Mouse (Mus musculus) forebrain, embryonic 13.5 days (tissue): ENCODE data around the gene Ccdc62. TPM values are rescaled to one million over a fixed set of nuclear protein-coding genes. Genes with fewer than 3 reads are reported as not detected.
A peak's percentile ranks its signal among the peaks of the same experiment; 100 is the strongest.

Experiments
- ATAC-seq: fragments of 200-750 bp; cut with Nextera tagmentation; 2 replicates; pipeline ENCODE4 v1.8.0; 2017
- H3K27ac ChIP-seq: fragments of 300-500 bp; sonication (generic); 2 replicates; pipeline ENCODE4 v1.5.1; 2015; ENCODE audit warnings: inconsistent platforms, mild to moderate bottlenecking, moderate library complexity
- H3K27me3 ChIP-seq: fragments of 300-500 bp; sonication (generic); 2 replicates; pipeline ENCODE4 v1.6.1; 2015; ENCODE audit warnings: mild to moderate bottlenecking, inconsistent platforms
- H3K36me3 ChIP-seq: fragments of 300-500 bp; sonication (generic); 2 replicates; pipeline ENCODE4 v1.6.1; 2015; ENCODE audit warnings: mild to moderate bottlenecking, inconsistent platforms; ENCODE audit not compliant: poor library complexity, severe bottlenecking
- H3K4me1 ChIP-seq: fragments of 300-500 bp; sonication (generic); 2 replicates; pipeline ENCODE4 v1.6.1; 2015; ENCODE audit warnings: inconsistent platforms
- H3K4me2 ChIP-seq: fragments of 300-500 bp; sonication (generic); 2 replicates; pipeline ENCODE4 v1.6.1; 2015; ENCODE audit warnings: inconsistent platforms, mild to moderate bottlenecking, moderate library complexity
- H3K4me3 ChIP-seq: fragments of 300-500 bp; sonication (generic); 2 replicates; pipeline ENCODE4 v1.5.1; 2015; ENCODE audit warnings: mild to moderate bottlenecking, inconsistent platforms
- H3K9ac ChIP-seq: fragments of 300-500 bp; sonication (generic); 2 replicates; pipeline ENCODE4 v1.6.1; 2015; ENCODE audit warnings: mild to moderate bottlenecking, inconsistent platforms
- H3K9me3 ChIP-seq: fragments of 300-500 bp; sonication (generic); replicated peaks from 2 replicates; pipeline ENCODE4 v1.6.1; 2016; ENCODE audit warnings: inconsistent platforms
- WGBS: fragments of 180-500 bp; shearing (Covaris S2); methylation state at CpG from one replicate; pipeline ENCODE4 v1.1.7; 2015; 5-methylcytosine and 5-hydroxymethylcytosine counted together
- polyA plus RNA-seq: library from polyadenylated mRNA; unstranded; fragments of >200 nt; fragmentation: Nextera tagmentation; extraction: Ambion mirVana; gene quantifications from 2 replicates; pipeline ENCODE4 v1.2.1, GENCODE M21; 2015

Ccdc62 gene
- polyA plus RNA-seq, 1 experiment from 2014 or later, result 6.0 TPM

DNA sequence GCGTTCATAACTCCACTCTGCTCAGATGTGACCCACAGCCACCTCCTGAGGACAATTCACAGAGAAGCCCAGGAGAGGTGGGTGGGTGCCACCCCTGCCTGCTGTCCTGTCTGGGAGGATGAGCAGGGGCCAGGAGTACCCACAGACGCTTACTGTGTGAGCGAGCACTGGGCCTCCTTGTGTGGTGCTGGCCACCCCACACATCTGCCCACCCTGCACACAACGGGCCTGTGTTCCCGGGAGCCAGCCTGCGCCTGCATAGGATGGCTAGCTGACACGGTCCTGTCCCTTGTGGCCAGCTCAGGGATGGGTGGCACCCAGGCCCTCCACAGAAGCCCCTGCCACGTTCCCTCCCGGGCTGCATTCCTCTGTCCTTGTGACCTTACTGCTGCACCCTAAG, 55.0 kb downstream of the Ccdc62 start:
- H3K4me2 ChIP-seq, result no peak overlapping the region
- no peak overlapping the region for H3K4me3 ChIP-seq
- no peak overlapping the region for H3K9ac ChIP-seq
- no peak overlapping the region for H3K27ac ChIP-seq
- no peaks in the 10 kb centered on the region for H3K27me3 ChIP-seq
- H3K36me3 ChIP-seq, result no peaks in the 10 kb centered on the region
- no peaks in the 10 kb centered on the region for H3K9me3 ChIP-seq
- ATAC-seq, result no peak
- 84% methylated on average over 9 of the region's 9 CpGs for WGBS
- no peaks in the 10 kb centered on the region for H3K4me1 ChIP-seq

DNA sequence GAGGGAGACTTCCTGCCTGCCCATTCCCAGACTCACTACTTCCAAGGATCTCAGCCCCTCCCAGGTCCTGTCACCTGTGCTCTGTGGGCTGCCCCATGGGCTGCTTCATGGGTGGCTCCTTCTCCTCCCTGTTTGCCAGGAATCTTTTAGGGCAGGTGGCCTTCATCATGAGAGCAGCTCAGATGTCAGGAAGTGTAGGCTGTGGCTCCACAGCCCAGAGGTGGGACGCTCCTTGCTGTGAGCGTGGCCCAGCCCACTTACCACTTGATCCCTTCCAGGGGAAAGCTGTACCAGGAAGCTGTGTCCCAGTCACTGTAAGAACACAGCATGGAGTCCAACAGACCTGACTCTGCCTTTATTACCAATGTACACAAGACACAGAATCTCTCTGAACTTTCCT, 56.4 kb downstream of the Ccdc62 start:
- H3K27ac ChIP-seq, result no peak overlapping the region
- H3K4me2 ChIP-seq, result no peak overlapping the region
- no peak for ATAC-seq
- no peaks in the 10 kb centered on the region for H3K36me3 ChIP-seq
- no peaks in the 10 kb centered on the region for H3K9me3 ChIP-seq
- no peaks in the 10 kb centered on the region for H3K27me3 ChIP-seq
- H3K4me3 ChIP-seq, result no peak overlapping the region
- H3K4me1 ChIP-seq, result no peaks in the 10 kb centered on the region
- H3K9ac ChIP-seq, result no peak overlapping the region
- 79% methylated on average over 2 of the region's 2 CpGs for WGBS

DNA sequence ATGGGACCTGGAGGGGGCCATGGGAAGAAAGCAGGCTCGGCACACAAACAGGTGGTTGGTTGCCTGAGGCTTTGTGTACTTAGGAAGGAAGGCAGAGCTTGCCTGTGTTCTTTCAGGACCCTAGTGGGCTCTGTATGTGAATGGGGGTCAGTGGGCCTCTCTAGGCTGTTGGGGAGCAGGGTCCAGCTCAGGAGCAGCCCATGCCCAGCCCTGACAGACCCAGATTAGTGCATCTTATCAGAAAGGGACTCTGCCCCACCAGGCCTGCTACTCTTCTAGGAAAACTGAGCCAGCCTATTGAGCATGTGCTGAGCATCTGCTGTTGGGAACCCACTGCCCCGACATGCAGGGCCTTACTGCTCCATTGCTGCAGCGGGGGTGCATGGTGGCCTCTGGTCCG, 57.0 kb downstream of the Ccdc62 start:
- Histone ChIP-seq H3K9me3 (no peaks in the 10 kb centered on the region), H3K9ac (no peak overlapping the region), H3K27me3 (no peaks in the 10 kb centered on the region), H3K4me3 (no peak overlapping the region), H3K36me3 (no peaks in the 10 kb centered on the region), H3K4me1 (peaks cover 4% of the 10 kb centered on the region; the same call in 1 of the 2 replicates), H3K27ac (no peak overlapping the region), H3K4me2 (no peak overlapping the region)
- 85% methylated on average over 4 of the region's 4 CpGs for WGBS
- no peak for ATAC-seq

DNA sequence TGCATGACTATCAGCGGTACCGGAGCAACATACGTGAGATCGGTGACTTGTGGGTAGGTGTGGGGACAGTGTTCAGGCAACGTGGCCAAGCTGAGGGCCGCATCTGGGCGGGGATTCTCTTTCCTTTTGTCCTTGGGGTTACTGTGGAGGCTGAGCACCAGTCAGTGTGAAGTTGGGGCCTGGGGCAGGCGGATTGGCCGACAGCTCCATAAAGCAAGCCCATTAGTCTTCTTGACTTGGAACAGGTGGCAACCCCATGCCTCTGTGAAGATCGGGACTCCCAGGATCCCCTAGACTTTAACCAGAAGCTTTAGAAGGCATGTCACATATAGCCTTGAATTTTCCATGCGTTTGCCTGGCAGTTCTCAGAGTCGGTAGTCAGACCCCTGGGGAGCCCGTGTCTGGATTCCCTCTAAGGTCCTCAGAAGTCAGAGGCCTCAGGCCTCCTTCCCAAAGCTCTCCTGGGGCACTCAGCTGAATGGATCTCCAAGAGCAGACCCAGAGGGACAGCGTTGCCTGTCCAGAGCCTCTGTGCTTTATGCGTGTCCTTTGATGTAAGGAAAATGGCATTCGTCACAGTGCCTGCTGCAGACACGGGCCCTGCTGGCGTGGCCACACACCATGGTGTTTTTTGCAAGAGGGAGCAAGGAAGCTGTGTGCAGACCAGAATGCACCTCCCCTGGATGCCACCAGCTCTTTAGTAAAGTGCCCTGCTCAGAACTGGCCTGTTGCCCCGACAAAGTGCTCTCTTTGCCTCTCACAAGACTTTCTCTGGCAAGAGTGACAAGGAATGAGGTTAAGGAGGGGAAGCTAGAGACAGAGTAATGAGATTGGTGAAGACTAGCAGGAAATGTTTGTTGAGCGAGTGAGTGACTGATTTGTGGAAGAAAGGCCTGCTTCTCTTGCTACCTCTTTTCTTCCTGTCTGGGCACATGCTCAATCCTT, 59.7 kb downstream of the Ccdc62 start:
- Histone ChIP-seq H3K4me2 (no peak overlapping the region), H3K4me1 (peaks cover 7% of the 10 kb centered on the region; the same call in 1 of the 2 replicates), H3K27me3 (no peaks in the 10 kb centered on the region), H3K9me3 (no peaks in the 10 kb centered on the region), H3K36me3 (no peaks in the 10 kb centered on the region), H3K9ac (no peak overlapping the region), H3K27ac (no peak overlapping the region), H3K4me3 (no peak overlapping the region)
- WGBS, result 82% methylated on average over 20 of the region's 20 CpGs
- no peak for ATAC-seq

DNA sequence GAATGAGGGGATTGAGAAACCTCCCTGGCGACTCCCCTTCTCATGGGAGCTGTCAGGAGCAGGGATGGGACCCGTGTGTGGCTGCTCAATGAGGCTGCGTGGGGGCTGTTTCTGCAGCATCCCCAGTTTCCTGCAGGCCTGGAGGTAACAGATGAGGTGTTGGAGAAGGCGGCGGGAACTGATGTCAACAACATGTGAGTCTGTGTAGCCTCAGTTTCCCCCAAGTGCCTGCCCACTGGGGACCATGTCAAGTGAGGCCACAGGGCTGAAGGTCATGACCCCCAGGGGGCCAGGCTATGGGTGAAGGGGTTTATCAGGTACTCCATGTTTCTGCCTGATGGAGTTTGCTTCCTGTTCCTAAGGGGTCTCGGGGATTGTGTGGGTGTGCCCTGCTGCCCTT, 60.8 kb downstream of the Ccdc62 start:
- Histone ChIP-seq H3K4me3 (no peak overlapping the region), H3K4me1 (peaks cover 7% of the 10 kb centered on the region; the same call in 1 of the 2 replicates), H3K36me3 (no peaks in the 10 kb centered on the region), H3K9me3 (no peaks in the 10 kb centered on the region), H3K4me2 (no peak overlapping the region), H3K27me3 (no peaks in the 10 kb centered on the region), H3K9ac (no peak overlapping the region), H3K27ac (no peak overlapping the region)
- ATAC-seq, result no peak
- WGBS, result 92% methylated on average over 6 of the region's 6 CpGs

DNA sequence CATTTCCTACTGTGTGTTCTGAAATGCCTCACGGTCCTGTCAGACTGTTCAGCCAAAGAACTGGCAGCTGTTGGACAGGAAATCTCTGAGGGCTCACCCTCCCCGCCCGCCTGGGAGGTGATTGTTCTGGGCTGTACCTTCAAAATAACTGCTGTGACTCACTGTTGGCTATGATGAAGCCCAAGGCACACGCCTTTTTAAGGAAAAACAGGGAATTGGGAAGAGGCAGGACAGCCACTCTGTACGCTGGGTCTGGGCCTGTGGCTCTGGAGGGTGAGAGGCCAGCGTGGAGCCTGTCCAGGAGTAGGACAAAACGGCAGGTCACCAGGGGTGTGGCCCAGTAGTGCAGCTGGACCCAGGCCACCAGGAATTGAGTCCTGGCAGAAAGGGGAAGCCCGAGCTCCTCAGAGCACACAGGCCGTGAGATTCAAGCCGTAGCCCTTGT, 61.7 kb downstream of the Ccdc62 start:
- Histone ChIP-seq H3K4me2 (no peak overlapping the region), H3K4me1 (peaks cover 15% of the 10 kb centered on the region), H3K27ac (peak overlapping the region; percentile 82; the same call in 1 of the 2 replicates), H3K27me3 (no peaks in the 10 kb centered on the region), H3K9me3 (no peaks in the 10 kb centered on the region), H3K4me3 (no peak overlapping the region), H3K36me3 (peaks cover 4% of the 10 kb centered on the region; the same call in 1 of the 2 replicates), H3K9ac (no peak overlapping the region)
- 86% methylated on average over 10 of the region's 10 CpGs for WGBS
- no peak for ATAC-seq

DNA sequence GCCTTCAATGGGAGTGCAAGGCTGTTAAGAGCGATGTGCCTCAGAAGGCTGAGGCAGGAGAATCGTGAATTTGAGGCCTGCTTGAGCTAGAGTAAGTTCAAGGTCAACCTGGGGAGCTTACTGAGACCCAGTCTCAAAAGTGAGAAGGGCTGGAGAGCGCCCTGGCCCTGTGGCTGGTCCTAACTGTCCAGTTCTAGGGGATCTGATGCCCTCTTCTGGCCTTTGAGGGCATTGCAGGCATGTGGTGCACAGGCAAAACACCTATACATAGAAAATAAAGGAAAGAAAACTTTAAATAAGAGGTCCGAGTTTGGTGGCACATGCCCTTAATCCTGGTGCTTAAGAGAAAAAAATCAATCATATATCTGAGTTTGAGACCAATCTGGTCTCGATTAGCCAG, 62.3 kb downstream of the Ccdc62 start:
- no peaks in the 10 kb centered on the region for H3K27me3 ChIP-seq
- peaks cover 20% of the 10 kb centered on the region for H3K4me1 ChIP-seq
- 35% methylated on average over 5 of the region's 5 CpGs for WGBS
- H3K4me2 ChIP-seq, result no peak overlapping the region
- H3K4me3 ChIP-seq, result no peak overlapping the region
- H3K9me3 ChIP-seq, result no peaks in the 10 kb centered on the region
- peak overlapping the region; percentile 82 for H3K27ac ChIP-seq
- no peak overlapping the region for H3K9ac ChIP-seq
- peaks cover 8% of the 10 kb centered on the region; the same call in 1 of the 2 replicates for H3K36me3 ChIP-seq
- ATAC-seq, result peak; percentile 46; the same call in 1 of the 2 replicates

DNA sequence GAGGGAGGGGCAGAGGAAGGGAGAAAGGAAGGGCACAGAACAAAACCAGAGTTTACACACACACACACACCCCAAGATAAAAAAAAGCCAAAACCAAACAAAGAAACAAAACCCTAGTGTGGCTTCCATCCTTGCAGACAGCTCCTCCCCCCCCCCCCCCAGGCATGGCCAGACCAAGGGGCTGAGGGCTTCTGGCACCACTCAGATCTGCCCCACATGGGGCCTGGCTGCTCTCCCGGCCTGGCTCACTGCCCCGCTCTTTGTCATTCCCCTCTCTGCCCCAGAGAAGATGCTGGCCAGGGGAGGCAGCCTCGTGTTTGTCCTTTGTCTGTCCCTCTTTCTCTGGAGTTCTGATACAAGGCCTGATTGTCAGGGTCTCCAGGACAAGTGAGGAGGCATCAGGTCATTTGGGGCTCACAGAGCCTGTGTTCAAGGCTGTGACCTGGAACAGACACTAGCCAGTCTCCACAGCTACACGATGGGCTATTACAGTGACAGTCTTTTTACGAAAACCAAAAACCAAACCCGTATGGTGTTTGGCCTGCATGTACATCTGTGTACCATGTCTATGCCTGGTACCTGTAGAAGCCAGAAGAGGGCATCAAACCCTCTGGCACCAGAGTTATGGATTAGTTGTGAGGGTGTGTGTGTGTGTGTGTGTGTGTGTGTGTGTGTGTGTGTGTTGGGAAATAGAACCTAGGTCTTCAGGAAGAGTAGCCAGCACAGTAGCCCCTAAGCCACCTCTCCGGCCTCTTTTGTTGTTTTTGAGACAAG, 63.0 kb downstream of the Ccdc62 start:
- Histone ChIP-seq H3K4me2 (no peak overlapping the region), H3K4me3 (no peak overlapping the region), H3K27ac (peak overlapping the region; percentile 82), H3K9me3 (no peaks in the 10 kb centered on the region), H3K4me1 (peaks cover 23% of the 10 kb centered on the region), H3K27me3 (no peaks in the 10 kb centered on the region), H3K9ac (no peak overlapping the region), H3K36me3 (peaks cover 11% of the 10 kb centered on the region; the same call in 1 of the 2 replicates)
- peak; percentile 68 for ATAC-seq
- WGBS, result 45% methylated on average over 7 of the region's 7 CpGs

DNA sequence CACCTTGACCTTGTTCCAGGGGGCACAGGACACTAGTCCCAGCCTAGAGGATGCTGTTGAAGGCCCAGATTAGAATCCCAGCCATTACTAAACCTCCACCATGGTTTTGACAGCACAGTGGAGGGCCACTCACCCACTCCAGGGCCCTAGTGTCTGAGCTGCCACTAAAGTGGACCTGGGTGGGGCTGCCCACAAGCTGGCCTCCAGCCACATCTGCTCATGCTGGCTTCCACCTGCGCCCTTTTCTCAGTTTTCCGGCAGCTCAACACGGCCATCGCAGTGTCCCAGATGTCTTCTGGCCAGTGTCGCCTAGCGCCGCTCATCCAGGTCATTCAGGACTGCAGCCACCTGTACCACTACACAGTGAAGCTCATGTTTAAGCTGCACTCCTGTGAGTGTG, 64.0 kb downstream of the Ccdc62 start:
- peak overlapping the region; percentile 82; the same call in 1 of the 2 replicates for H3K27ac ChIP-seq
- no peak for ATAC-seq
- H3K9ac ChIP-seq, result no peak overlapping the region
- H3K36me3 ChIP-seq, result peaks cover 14% of the 10 kb centered on the region; the same call in 1 of the 2 replicates
- H3K4me1 ChIP-seq, result peaks cover 23% of the 10 kb centered on the region
- H3K9me3 ChIP-seq, result no peaks in the 10 kb centered on the region
- WGBS, result 85% methylated on average over 7 of the region's 7 CpGs
- no peak overlapping the region for H3K4me3 ChIP-seq
- no peak overlapping the region for H3K4me2 ChIP-seq
- no peaks in the 10 kb centered on the region for H3K27me3 ChIP-seq

DNA sequence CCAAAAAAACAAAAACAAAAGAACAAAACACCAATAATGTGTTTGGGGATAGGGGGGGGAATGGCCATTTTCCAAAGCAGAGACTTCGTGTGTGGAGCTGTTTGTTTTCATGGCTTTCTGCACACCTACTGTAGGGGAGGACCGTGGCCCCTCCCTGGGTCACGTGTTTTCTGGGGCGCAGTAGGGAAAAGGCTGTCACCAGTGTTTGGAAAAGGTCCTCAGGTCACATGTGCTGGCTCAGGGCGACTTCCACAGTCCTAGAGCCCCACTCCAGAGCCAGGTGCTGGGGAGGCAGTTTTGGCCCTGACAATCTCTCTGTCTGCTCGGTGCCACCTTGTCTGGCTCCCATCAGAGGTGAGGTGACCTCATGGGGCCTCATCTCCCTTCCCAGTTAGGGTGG, 64.9 kb downstream of the Ccdc62 start:
- Histone ChIP-seq H3K36me3 (peaks cover 23% of the 10 kb centered on the region; the same call in 1 of the 2 replicates), H3K4me3 (no peak overlapping the region), H3K4me1 (peaks cover 23% of the 10 kb centered on the region), H3K27ac (no peak overlapping the region), H3K27me3 (no peaks in the 10 kb centered on the region), H3K9ac (no peak overlapping the region; the same call in 1 of the 2 replicates), H3K4me2 (no peak overlapping the region), H3K9me3 (no peaks in the 10 kb centered on the region)
- WGBS, result 82% methylated on average over 6 of the region's 6 CpGs
- ATAC-seq, result no peak

DNA sequence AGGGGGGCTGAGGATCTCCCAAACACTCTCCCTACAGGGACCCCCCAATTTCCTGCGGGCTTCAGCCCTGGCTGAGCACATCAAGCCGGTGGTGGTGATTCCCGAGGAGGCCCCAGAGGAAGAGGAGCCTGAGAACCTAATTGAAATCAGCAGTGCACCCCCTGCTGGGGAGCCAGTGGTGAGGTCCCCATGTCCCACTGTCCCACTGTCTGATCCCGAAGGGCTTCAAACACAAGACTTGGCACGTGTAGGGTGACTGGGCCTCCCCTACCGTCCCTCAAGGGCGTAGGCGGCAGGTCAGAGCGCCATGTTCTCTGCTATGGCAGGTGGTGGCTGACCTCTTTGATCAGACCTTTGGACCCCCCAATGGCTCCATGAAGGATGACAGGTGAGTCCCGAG, 65.7 kb downstream of the Ccdc62 start:
- Histone ChIP-seq H3K4me1 (peaks cover 25% of the 10 kb centered on the region), H3K4me2 (no peak overlapping the region), H3K9me3 (no peaks in the 10 kb centered on the region), H3K27ac (no peak overlapping the region), H3K4me3 (no peak overlapping the region), H3K27me3 (no peaks in the 10 kb centered on the region), H3K9ac (no peak overlapping the region), H3K36me3 (peaks cover 26% of the 10 kb centered on the region; the same call in 1 of the 2 replicates)
- WGBS, result 94% methylated on average over 10 of the region's 10 CpGs
- ATAC-seq, result no peak

DNA sequence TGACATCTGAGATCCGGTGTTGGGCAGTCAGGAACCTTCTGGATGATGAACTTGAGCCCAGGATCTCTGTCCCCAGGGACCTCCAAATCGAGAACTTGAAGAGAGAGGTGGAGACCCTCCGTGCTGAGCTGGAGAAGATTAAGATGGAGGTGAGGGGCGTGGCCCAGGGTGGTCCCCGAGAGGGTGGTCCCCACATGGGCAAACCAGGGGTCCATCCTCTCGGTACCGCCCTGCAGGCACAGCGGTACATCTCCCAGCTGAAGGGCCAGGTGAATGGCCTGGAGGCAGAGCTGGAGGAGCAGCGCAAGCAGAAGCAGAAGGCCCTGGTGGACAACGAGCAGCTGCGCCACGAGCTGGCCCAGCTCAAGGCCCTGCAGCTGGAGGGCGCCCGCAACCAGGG, 66.2 kb downstream of the Ccdc62 start:
- Histone ChIP-seq H3K4me3 (no peak overlapping the region), H3K9me3 (no peaks in the 10 kb centered on the region), H3K4me1 (peaks cover 28% of the 10 kb centered on the region), H3K36me3 (peaks cover 26% of the 10 kb centered on the region; the same call in 1 of the 2 replicates), H3K27ac (peak overlapping the region; percentile 68), H3K4me2 (no peak overlapping the region), H3K27me3 (no peaks in the 10 kb centered on the region), H3K9ac (no peak overlapping the region)
- no peak for ATAC-seq
- WGBS, result 91% methylated on average over 14 of the region's 14 CpGs
